Mouse (Mus musculus) heart, postnatal 0 days (tissue): ENCODE results near the gene Arl4a. TPM values are rescaled to one million over a fixed set of nuclear protein-coding genes. Genes with fewer than 3 reads are reported as not detected.

ENCODE experiments used
- ATAC-seq: fragments of 200-750 bp; cut with Nextera tagmentation; 2 replicates; pipeline ENCODE4 v1.8.0; 2017; ENCODE audit warnings: low read depth, moderate number of reproducible peaks, moderate library complexity; ENCODE audit not compliant: insufficient read depth
- DNase-seq: peaks from one replicate; pipeline ENCODE4 v3.0.0-alpha.2; 2016; ENCODE audit warnings: low spot score
- H3K27ac ChIP-seq: fragments of 300-500 bp; sonication (generic); 2 replicates; pipeline ENCODE4 v1.5.1; 2014; ENCODE audit warnings: low read depth, mild to moderate bottlenecking
- H3K27me3 ChIP-seq: fragments of 300-500 bp; sonication (generic); 2 replicates; pipeline ENCODE4 v1.6.1; 2014; ENCODE audit warnings: low read length, mixed read lengths; ENCODE audit not compliant: control insufficient read depth, insufficient read depth
- H3K36me3 ChIP-seq: fragments of 300-500 bp; sonication (generic); replicated peaks from 2 replicates; pipeline ENCODE4 v1.6.1; 2014; ENCODE audit warnings: low read length, mixed read lengths; ENCODE audit not compliant: control insufficient read depth, insufficient read depth
- H3K4me1 ChIP-seq: fragments of 300-500 bp; sonication (generic); 2 replicates; pipeline ENCODE4 v1.6.1; 2014; ENCODE audit warnings: antibody characterized with exemption; ENCODE audit not compliant: control insufficient read depth, insufficient read depth
- H3K4me2 ChIP-seq: fragments of 300-500 bp; sonication (generic); 2 replicates; pipeline ENCODE4 v1.6.1; 2014; ENCODE audit warnings: low read depth, mild to moderate bottlenecking, low read length, moderate library complexity
- H3K4me3 ChIP-seq: fragments of 300-500 bp; sonication (generic); 2 replicates; pipeline ENCODE4 v1.5.1; 2014; ENCODE audit warnings: low read depth, low read length
- H3K9ac ChIP-seq: fragments of 300-500 bp; sonication (generic); replicated peaks from 2 replicates; pipeline ENCODE4 v1.6.1; 2014; ENCODE audit warnings: low read depth, low read length, mixed read lengths
- H3K9me3 ChIP-seq: fragments of 300-500 bp; sonication (generic); replicated peaks from 2 replicates; pipeline ENCODE4 v1.6.1; 2016; ENCODE audit warnings: low read length; ENCODE audit not compliant: control insufficient read depth
- CTCF ChIP-seq: IDR thresholded peaks from 2 replicates; pipeline ENCODE4 v1.5.1; 2016; ENCODE audit warnings: antibody characterized with exemption, control low read depth, low read depth
- EP300 ChIP-seq: IDR thresholded peaks from 2 replicates; pipeline ENCODE4 v1.6.1; 2016; ENCODE audit warnings: antibody characterized with exemption, low read depth
- WGBS: fragments of 180-500 bp; shearing (Covaris S2); extraction: QIAGEN DNeasy Blood & Tissue Kit; methylation state at CpG from one replicate; pipeline ENCODE4 v1.1.7; 2014; 5-methylcytosine and 5-hydroxymethylcytosine counted together
- polyA plus RNA-seq: library from polyadenylated mRNA; unstranded; fragments of >200 nt; fragmentation: Nextera tagmentation; extraction: Ambion mirVana; gene quantifications from 2 replicates; pipeline ENCODE4 v1.2.1, GENCODE M21; 2015
- total RNA-seq: library from RNA; depleted of rRNA; stranded (reverse); fragments of >200 nt; gene quantifications from 2 replicates; pipeline ENCODE4 v1.2.3, GENCODE M21; 2014; ENCODE audit warnings: low replicate concordance

Arl4a gene
- total and polyA plus RNA-seq, 2 experiments from 2014 or later, result 5.9 to 33.7 TPM

GRCm38 (mm10) chr12:39975829-39976340, 61.9 kb downstream of the Arl4a start:
- Histone ChIP-seq H3K27ac (no peak overlapping the region), H3K9me3 (no peaks in the 10 kb centered on the region), H3K4me2 (no peak overlapping the region), H3K27me3 (no peaks in the 10 kb centered on the region), H3K36me3 (no peaks in the 10 kb centered on the region), H3K9ac (no peak overlapping the region), H3K4me1 (no peaks in the 10 kb centered on the region), H3K4me3 (no peak overlapping the region)
- 58% methylated on average over 9 of the region's 9 CpGs for WGBS
- no peak for ATAC-seq
- no peak for TF ChIP-seq EP300
- TF ChIP-seq CTCF, result no peak
- DNase-seq, result no peak

- H3K36me3 ChIP-seq, result no peaks in the 10 kb centered on the region
- no peak for DNase-seq
- no peak overlapping the region for H3K4me2 ChIP-seq
- no peaks in the 10 kb centered on the region for H3K4me1 ChIP-seq
- no peak for TF ChIP-seq EP300
- TF ChIP-seq CTCF, result no peak
- no peak for ATAC-seq
- WGBS, result 69% methylated on average over 4 of the region's 4 CpGs
- H3K4me3 ChIP-seq, result no peak overlapping the region
- no peak overlapping the region for H3K27ac ChIP-seq
- no peaks in the 10 kb centered on the region for H3K9me3 ChIP-seq
- H3K27me3 ChIP-seq, result no peaks in the 10 kb centered on the region
- H3K9ac ChIP-seq, result no peak overlapping the region
Observed at GRCm38 (mm10) chr12:39974977-39975583, 62.7 kb downstream of the Arl4a start.

- WGBS, result 82% methylated on average over 1 of the region's 1 CpGs
- ATAC-seq (no peak), DNase-seq (no peak)
- H3K27ac ChIP-seq, result no peak overlapping the region
- no peak overlapping the region for H3K4me3 ChIP-seq
- TF ChIP-seq CTCF (no peak), EP300 (no peak)
- H3K9ac ChIP-seq, result no peak overlapping the region
- H3K36me3 ChIP-seq, result no peaks in the 10 kb centered on the region
- H3K4me1 ChIP-seq, result no peaks in the 10 kb centered on the region
- H3K9me3 ChIP-seq, result no peaks in the 10 kb centered on the region
- no peaks in the 10 kb centered on the region for H3K27me3 ChIP-seq
- no peak overlapping the region for H3K4me2 ChIP-seq
Observed at GRCm38 (mm10) chr12:39974273-39974672, 63.6 kb downstream of the Arl4a start.

GRCm38 (mm10) chr12:39969500-39969899, 68.3 kb downstream of the Arl4a start:
- H3K27ac ChIP-seq, result no peak overlapping the region
- H3K4me3 ChIP-seq, result no peak overlapping the region
- TF ChIP-seq CTCF, result no peak
- no peak for TF ChIP-seq EP300
- no peak for DNase-seq
- no peak for ATAC-seq
- no peaks in the 10 kb centered on the region for H3K36me3 ChIP-seq
- no peak overlapping the region for H3K4me2 ChIP-seq
- H3K9me3 ChIP-seq, result no peaks in the 10 kb centered on the region
- no peaks in the 10 kb centered on the region for H3K27me3 ChIP-seq
- H3K9ac ChIP-seq, result no peak overlapping the region
- no peaks in the 10 kb centered on the region for H3K4me1 ChIP-seq

GRCm38 (mm10) chr12:39968109-39968508, 69.7 kb downstream of the Arl4a start:
- DNase-seq (no peak), ATAC-seq (no peak)
- Histone ChIP-seq H3K9ac (no peak overlapping the region), H3K27me3 (no peaks in the 10 kb centered on the region), H3K27ac (no peak overlapping the region), H3K4me3 (no peak overlapping the region), H3K4me1 (no peaks in the 10 kb centered on the region), H3K36me3 (no peaks in the 10 kb centered on the region), H3K9me3 (no peaks in the 10 kb centered on the region), H3K4me2 (no peak overlapping the region)
- WGBS, result 81% methylated on average over 3 of the region's 3 CpGs
- no peak for TF ChIP-seq EP300
- no peak for TF ChIP-seq CTCF

GRCm38 (mm10) chr12:39959166-39959565, 78.7 kb downstream of the Arl4a start:
- H3K27me3 ChIP-seq, result no peaks in the 10 kb centered on the region
- TF ChIP-seq CTCF (no peak), EP300 (no peak)
- H3K36me3 ChIP-seq, result no peaks in the 10 kb centered on the region
- H3K9me3 ChIP-seq, result no peaks in the 10 kb centered on the region
- DNase-seq (no peak), ATAC-seq (no peak)
- H3K4me3 ChIP-seq, result no peak overlapping the region
- no peak overlapping the region for H3K27ac ChIP-seq
- H3K4me2 ChIP-seq, result no peak overlapping the region
- no peak overlapping the region for H3K9ac ChIP-seq
- WGBS, result 90% methylated on average over 8 of the region's 8 CpGs
- H3K4me1 ChIP-seq, result peaks cover 7% of the 10 kb centered on the region
